Mouse (Mus musculus) embryonic facial prominence, embryonic 15.5 days (tissue): Measurements from ENCODE around the gene Irf7. TPM values are rescaled to one million over a fixed set of nuclear protein-coding genes. Genes with fewer than 3 reads are reported as not detected.

Experiments used
- ATAC-seq: fragments of 200-750 bp; cut with Nextera tagmentation; 2 replicates; pipeline ENCODE4 v1.8.0; 2017; ENCODE audit warnings: low read depth, moderate TSS enrichment; ENCODE audit not compliant: insufficient number of reproducible peaks, low FRiP score, low TSS enrichment
- H3K27ac ChIP-seq: fragments of 300-500 bp; sonication (generic); replicated peaks from 2 replicates; pipeline ENCODE4 v1.5.1; 2015; ENCODE audit warnings: mild to moderate bottlenecking, inconsistent platforms
- H3K27me3 ChIP-seq: fragments of 300-500 bp; sonication (generic); 2 replicates; pipeline ENCODE4 v1.6.1; 2015; ENCODE audit warnings: inconsistent platforms
- H3K36me3 ChIP-seq: fragments of 300-500 bp; sonication (generic); 2 replicates; pipeline ENCODE4 v1.6.1; 2015; ENCODE audit warnings: mild to moderate bottlenecking, inconsistent platforms
- H3K4me1 ChIP-seq: fragments of 300-500 bp; sonication (generic); 2 replicates; pipeline ENCODE4 v1.6.1; 2015; ENCODE audit warnings: inconsistent platforms
- H3K4me2 ChIP-seq: fragments of 300-500 bp; sonication (generic); replicated peaks from 2 replicates; pipeline ENCODE4 v1.6.1; 2015; ENCODE audit warnings: mild to moderate bottlenecking, inconsistent platforms
- H3K4me3 ChIP-seq: fragments of 300-500 bp; sonication (generic); replicated peaks from 2 replicates; pipeline ENCODE4 v1.5.1; 2015; ENCODE audit warnings: mild to moderate bottlenecking, inconsistent platforms
- H3K9ac ChIP-seq: fragments of 300-500 bp; sonication (generic); 2 replicates; pipeline ENCODE4 v1.6.1; 2015; ENCODE audit warnings: inconsistent platforms
- H3K9me3 ChIP-seq: fragments of 300-500 bp; sonication (generic); replicated peaks from 2 replicates; pipeline ENCODE4 v1.6.1; 2016; ENCODE audit warnings: inconsistent platforms
- WGBS: fragments of 180-500 bp; shearing (Covaris S2); methylation state at CpG from one replicate; pipeline ENCODE4 v1.1.7; 2015; 5-methylcytosine and 5-hydroxymethylcytosine counted together
- polyA plus RNA-seq: library from polyadenylated mRNA; unstranded; fragments of >200 nt; fragmentation: Nextera tagmentation; extraction: Ambion mirVana; gene quantifications from 2 replicates; pipeline ENCODE4 v1.2.1, GENCODE M21; 2015

Irf7 gene
- polyA plus RNA-seq, 1 experiment from 2014 or later, result 5.1 TPM

- 89% methylated on average over 4 of the region's 4 CpGs for WGBS
- Histone ChIP-seq H3K9ac (no peak overlapping the region), H3K4me2 (peak overlapping the region; percentile 74)
Observed at GRCm38 (mm10) chr7:141230570-141230969, 35.7 kb downstream of the Irf7 start.

GRCm38 (mm10) chr7:141229702-141230101, 36.6 kb downstream of the Irf7 start:
- Histone ChIP-seq H3K4me2 (peak overlapping the region; percentile 74), H3K4me3 (peak overlapping the region; percentile 100), H3K4me1 (peaks cover 22% of the 10 kb centered on the region), H3K27ac (no peak overlapping the region), H3K36me3 (peaks cover 34% of the 10 kb centered on the region), H3K27me3 (no peaks in the 10 kb centered on the region), H3K9me3 (no peaks in the 10 kb centered on the region), H3K9ac (peak overlapping the region; percentile 93)
- WGBS, result 54% methylated on average over 6 of the region's 6 CpGs
- ATAC-seq, result no peak

More at GRCm38 (mm10) chr7:141230570-141230969, 35.7 kb downstream of the Irf7 start:
- Histone ChIP-seq H3K36me3 (peaks cover 42% of the 10 kb centered on the region), H3K27me3 (no peaks in the 10 kb centered on the region), H3K27ac (no peak overlapping the region), H3K4me3 (peak overlapping the region; percentile 8; the same call in 1 of the 2 replicates), H3K4me1 (peaks cover 22% of the 10 kb centered on the region), H3K9me3 (no peaks in the 10 kb centered on the region)
- no peak for ATAC-seq

- Histone ChIP-seq H3K9ac (peak within 1 kb of the TSS; percentile 93), H3K36me3 (peaks cover 21% of the 10 kb centered on the region), H3K27ac (peak within 1 kb of the TSS; percentile 96), H3K4me1 (peaks cover 22% of the 10 kb centered on the region), H3K4me3 (peak within 1 kb of the TSS; percentile 100), H3K9me3 (no peaks in the 10 kb centered on the region), H3K4me2 (peak within 1 kb of the TSS; percentile 74), H3K27me3 (no peaks in the 10 kb centered on the region)
- peak; percentile 92 for ATAC-seq
- under 1% methylated on average over 76 of the region's 76 CpGs for WGBS
Observed at GRCm38 (mm10) chr7:141228279-141229067, 37.8 kb downstream of the Irf7 start, which contains the start of gene Phrf1. Gene Phrf1 (plus strand): TSS chr7:141228784.

- Histone ChIP-seq H3K36me3 (peaks cover 15% of the 10 kb centered on the region), H3K4me3 (peak overlapping the region; percentile 100; the same call in 1 of the 2 replicates), H3K27ac (no peak overlapping the region; the same call in 1 of the 2 replicates), H3K9me3 (no peaks in the 10 kb centered on the region), H3K9ac (no peak overlapping the region), H3K4me2 (peak overlapping the region; percentile 74; the same call in 1 of the 2 replicates), H3K4me1 (peaks cover 24% of the 10 kb centered on the region), H3K27me3 (no peaks in the 10 kb centered on the region)
- 81% methylated on average over 4 of the region's 4 CpGs for WGBS
- no peak for ATAC-seq
Observed at GRCm38 (mm10) chr7:141227796-141228195, 38.5 kb downstream of the Irf7 start.

GRCm38 (mm10) chr7:141226535-141226934, 39.7 kb downstream of the Irf7 start:
- Histone ChIP-seq H3K4me3 (no peak overlapping the region), H3K27ac (no peak overlapping the region), H3K9me3 (no peaks in the 10 kb centered on the region), H3K27me3 (no peaks in the 10 kb centered on the region), H3K4me1 (peaks cover 34% of the 10 kb centered on the region), H3K4me2 (no peak overlapping the region), H3K9ac (no peak overlapping the region), H3K36me3 (peaks cover 7% of the 10 kb centered on the region)
- no peak for ATAC-seq
- 82% methylated on average over 6 of the region's 6 CpGs for WGBS

GRCm38 (mm10) chr7:141222696-141223215, 43.5 kb downstream of the Irf7 start:
- WGBS, result 85% methylated on average over 4 of the region's 4 CpGs
- H3K4me3 ChIP-seq, result no peak overlapping the region
- H3K36me3 ChIP-seq, result peaks cover 3% of the 10 kb centered on the region; the same call in 1 of the 2 replicates
- peaks cover 34% of the 10 kb centered on the region for H3K4me1 ChIP-seq
- H3K9me3 ChIP-seq, result no peaks in the 10 kb centered on the region
- H3K27me3 ChIP-seq, result no peaks in the 10 kb centered on the region
- no peak for ATAC-seq
- H3K4me2 ChIP-seq, result no peak overlapping the region
- no peak overlapping the region for H3K9ac ChIP-seq
- peak overlapping the region; percentile 90 for H3K27ac ChIP-seq

- peaks cover 40% of the 10 kb centered on the region for H3K4me1 ChIP-seq
- H3K27me3 ChIP-seq, result no peaks in the 10 kb centered on the region
- peak overlapping the region; percentile 90 for H3K4me2 ChIP-seq
- no peak for ATAC-seq
- H3K9me3 ChIP-seq, result no peaks in the 10 kb centered on the region
- H3K4me3 ChIP-seq, result peak overlapping the region; percentile 64
- peak overlapping the region; percentile 90 for H3K27ac ChIP-seq
- WGBS, result 8% methylated on average over 8 of the region's 8 CpGs
- no peak overlapping the region; the same call in 1 of the 2 replicates for H3K9ac ChIP-seq
- H3K36me3 ChIP-seq, result peaks cover 4% of the 10 kb centered on the region; the same call in 1 of the 2 replicates
Observed at GRCm38 (mm10) chr7:141222126-141222467, 44.2 kb downstream of the Irf7 start.

- H3K9ac ChIP-seq, result peak overlapping the region; percentile 62
- ATAC-seq, result peak; percentile 98
- peaks cover 4% of the 10 kb centered on the region; the same call in 1 of the 2 replicates for H3K36me3 ChIP-seq
- H3K4me2 ChIP-seq, result peak overlapping the region; percentile 90
- no peaks in the 10 kb centered on the region for H3K9me3 ChIP-seq
- H3K4me3 ChIP-seq, result peak overlapping the region; percentile 64
- peak overlapping the region; percentile 90 for H3K27ac ChIP-seq
- H3K4me1 ChIP-seq, result peaks cover 46% of the 10 kb centered on the region
- whole genome bisulfite sequencing, result 3% methylated on average over 44 of the region's 44 CpGs
- H3K27me3 ChIP-seq, result no peaks in the 10 kb centered on the region
Observed at GRCm38 (mm10) chr7:141221249-141222125, 44.8 kb downstream of the Irf7 start.

- peak overlapping the region; percentile 34; the same call in 1 of the 2 replicates for H3K27ac ChIP-seq
- H3K4me3 ChIP-seq, result peak overlapping the region; percentile 64
- H3K9ac ChIP-seq, result peak overlapping the region; percentile 62
- no peaks in the 10 kb centered on the region for H3K27me3 ChIP-seq
- peaks cover 52% of the 10 kb centered on the region for H3K4me1 ChIP-seq
- H3K36me3 ChIP-seq, result peaks cover 4% of the 10 kb centered on the region; the same call in 1 of the 2 replicates
- 64% methylated on average over 1 of the region's 1 CpGs for WGBS
- H3K9me3 ChIP-seq, result no peaks in the 10 kb centered on the region
- peak overlapping the region; percentile 90 for H3K4me2 ChIP-seq
- no peak for ATAC-seq
Observed at GRCm38 (mm10) chr7:141220377-141220776, 45.9 kb downstream of the Irf7 start.

- no peak for ATAC-seq
- H3K4me2 ChIP-seq, result no peak overlapping the region
- no peak overlapping the region for H3K27ac ChIP-seq
- H3K4me3 ChIP-seq, result no peak overlapping the region
- whole genome bisulfite sequencing, result 89% methylated on average over 1 of the region's 1 CpGs
- H3K27me3 ChIP-seq, result no peaks in the 10 kb centered on the region
- H3K36me3 ChIP-seq, result peaks cover 4% of the 10 kb centered on the region; the same call in 1 of the 2 replicates
- H3K4me1 ChIP-seq, result peaks cover 59% of the 10 kb centered on the region
- H3K9ac ChIP-seq, result no peak overlapping the region
- H3K9me3 ChIP-seq, result no peaks in the 10 kb centered on the region
Observed at GRCm38 (mm10) chr7:141219558-141220099, 46.7 kb downstream of the Irf7 start.
